Mouse (Mus musculus) lung, embryonic 16.5 days (tissue): Measurements from ENCODE around the gene Sipa1l2. TPM values are rescaled to one million over a fixed set of nuclear protein-coding genes. Genes with fewer than 3 reads are reported as not detected.
A peak's percentile ranks its signal among the peaks of the same experiment; 100 is the strongest.

Experiments used
- ATAC-seq: fragments of 200-750 bp; cut with Nextera tagmentation; 2 replicates; pipeline ENCODE4 v1.8.0; 2017; ENCODE audit warnings: low read depth, mild to moderate bottlenecking, moderate library complexity
- H3K27ac ChIP-seq: fragments of 300-500 bp; sonication (generic); 2 replicates; pipeline ENCODE4 v1.5.1; 2014; ENCODE audit warnings: mild to moderate bottlenecking, control low read depth, low read length
- H3K27me3 ChIP-seq: fragments of 300-500 bp; sonication (generic); 2 replicates; pipeline ENCODE4 v1.6.1; 2014; ENCODE audit warnings: low read depth, low read length, mixed read lengths; ENCODE audit not compliant: control insufficient read depth, insufficient read depth
- H3K36me3 ChIP-seq: fragments of 300-500 bp; sonication (generic); 2 replicates; pipeline ENCODE4 v1.6.1; 2014; ENCODE audit warnings: low read length; ENCODE audit not compliant: control insufficient read depth, insufficient read depth
- H3K4me1 ChIP-seq: fragments of 300-500 bp; sonication (generic); replicated peaks from 2 replicates; pipeline ENCODE4 v1.6.1; 2014; ENCODE audit warnings: low read length, mixed read lengths; ENCODE audit not compliant: control insufficient read depth, insufficient read depth
- H3K4me2 ChIP-seq: fragments of 300-500 bp; sonication (generic); 2 replicates; pipeline ENCODE4 v1.6.1; 2014; ENCODE audit warnings: low read depth, low read length, control low read depth
- H3K4me3 ChIP-seq: fragments of 300-500 bp; sonication (generic); 2 replicates; pipeline ENCODE4 v1.5.1; 2014; ENCODE audit warnings: mild to moderate bottlenecking, low read length, control low read depth
- H3K9ac ChIP-seq: fragments of 300-500 bp; sonication (generic); 2 replicates; pipeline ENCODE4 v1.6.1; 2014; ENCODE audit warnings: low read length, control low read depth
- H3K9me3 ChIP-seq: fragments of 300-500 bp; sonication (generic); 2 replicates; pipeline ENCODE4 v1.6.1; 2016; ENCODE audit warnings: low read length; ENCODE audit not compliant: control insufficient read depth
- WGBS: fragments of 180-500 bp; shearing (Covaris S2); extraction: QIAGEN DNeasy Blood & Tissue Kit; methylation state at CpG from one replicate; pipeline ENCODE4 v1.1.7; 2014; 5-methylcytosine and 5-hydroxymethylcytosine counted together
- polyA plus RNA-seq: library from polyadenylated mRNA; unstranded; fragments of >200 nt; fragmentation: Nextera tagmentation; extraction: Ambion mirVana; gene quantifications from 2 replicates; pipeline ENCODE4 v1.2.1, GENCODE M21; 2015

Gene Sipa1l2
- polyA plus RNA-seq, 1 experiment from 2014 or later = 13.3 TPM

- H3K27me3 ChIP-seq = no peaks in the 10 kb centered on the region
- no peak for ATAC-seq
- 57% methylated on average over 4 of the region's 4 CpGs for WGBS
- no peak overlapping the region for H3K4me2 ChIP-seq
- H3K4me3 ChIP-seq = no peak overlapping the region
- no peaks in the 10 kb centered on the region for H3K36me3 ChIP-seq
- peaks cover 4% of the 10 kb centered on the region for H3K4me1 ChIP-seq
- H3K9me3 ChIP-seq = no peaks in the 10 kb centered on the region
- H3K27ac ChIP-seq = no peak overlapping the region
- H3K9ac ChIP-seq = no peak overlapping the region
Measured at GRCm38 (mm10) chr8:125550567-125550966, 19.0 kb downstream of the Sipa1l2 start.

DNA sequence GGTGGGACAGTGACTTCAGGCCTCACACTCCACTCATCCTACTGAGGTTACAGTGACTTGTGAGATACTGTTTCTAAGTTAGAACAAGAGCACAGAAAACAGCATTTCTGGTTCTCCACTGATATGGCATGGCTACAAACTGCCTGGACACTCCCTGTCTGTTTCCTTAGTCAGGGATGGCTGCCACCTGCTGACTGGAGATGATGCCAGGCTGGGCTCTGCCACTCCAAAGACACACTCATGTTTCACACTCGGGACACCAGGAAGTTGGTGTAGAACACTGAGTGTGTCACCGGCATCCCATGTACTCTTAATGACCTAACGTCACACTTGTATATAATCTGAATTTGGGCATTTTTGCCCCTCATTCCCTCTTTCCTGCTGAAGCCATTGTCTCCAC, 22.3 kb downstream of the Sipa1l2 start:
- H3K9ac ChIP-seq = no peak overlapping the region
- H3K27ac ChIP-seq = no peak overlapping the region
- H3K4me2 ChIP-seq = no peak overlapping the region
- H3K4me3 ChIP-seq = no peak overlapping the region
- ATAC-seq = no peak
- H3K36me3 ChIP-seq = no peaks in the 10 kb centered on the region
- H3K27me3 ChIP-seq = no peaks in the 10 kb centered on the region
- no peaks in the 10 kb centered on the region for H3K9me3 ChIP-seq
- WGBS = 75% methylated on average over 3 of the region's 3 CpGs
- peaks cover 9% of the 10 kb centered on the region for H3K4me1 ChIP-seq

DNA sequence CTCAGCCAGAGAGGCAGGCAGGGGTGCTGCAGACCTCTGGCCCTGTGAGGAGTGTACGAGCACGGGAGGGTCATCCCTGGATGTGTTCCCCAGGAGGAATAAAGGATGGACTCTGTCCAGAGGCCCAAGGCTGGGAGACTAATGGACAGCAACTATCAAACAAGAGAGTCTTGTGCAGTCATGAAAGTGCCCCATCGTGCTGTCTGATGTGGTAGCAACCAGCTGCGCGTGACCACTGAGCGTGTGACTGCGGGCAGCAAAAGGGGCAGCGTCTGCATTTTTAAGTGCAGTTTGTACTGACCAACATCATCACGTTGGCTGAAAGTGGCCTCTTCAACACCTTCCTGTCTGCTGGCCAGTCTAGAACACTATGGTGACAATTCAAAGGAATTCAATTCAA, 23.7 kb downstream of the Sipa1l2 start:
- WGBS = 82% methylated on average over 9 of the region's 9 CpGs
- ATAC-seq = no peak
- H3K4me3 ChIP-seq = no peak overlapping the region
- peaks cover 9% of the 10 kb centered on the region for H3K4me1 ChIP-seq
- no peaks in the 10 kb centered on the region for H3K9me3 ChIP-seq
- no peak overlapping the region for H3K9ac ChIP-seq
- H3K4me2 ChIP-seq = no peak overlapping the region
- no peak overlapping the region for H3K27ac ChIP-seq
- H3K36me3 ChIP-seq = no peaks in the 10 kb centered on the region
- no peaks in the 10 kb centered on the region for H3K27me3 ChIP-seq

DNA sequence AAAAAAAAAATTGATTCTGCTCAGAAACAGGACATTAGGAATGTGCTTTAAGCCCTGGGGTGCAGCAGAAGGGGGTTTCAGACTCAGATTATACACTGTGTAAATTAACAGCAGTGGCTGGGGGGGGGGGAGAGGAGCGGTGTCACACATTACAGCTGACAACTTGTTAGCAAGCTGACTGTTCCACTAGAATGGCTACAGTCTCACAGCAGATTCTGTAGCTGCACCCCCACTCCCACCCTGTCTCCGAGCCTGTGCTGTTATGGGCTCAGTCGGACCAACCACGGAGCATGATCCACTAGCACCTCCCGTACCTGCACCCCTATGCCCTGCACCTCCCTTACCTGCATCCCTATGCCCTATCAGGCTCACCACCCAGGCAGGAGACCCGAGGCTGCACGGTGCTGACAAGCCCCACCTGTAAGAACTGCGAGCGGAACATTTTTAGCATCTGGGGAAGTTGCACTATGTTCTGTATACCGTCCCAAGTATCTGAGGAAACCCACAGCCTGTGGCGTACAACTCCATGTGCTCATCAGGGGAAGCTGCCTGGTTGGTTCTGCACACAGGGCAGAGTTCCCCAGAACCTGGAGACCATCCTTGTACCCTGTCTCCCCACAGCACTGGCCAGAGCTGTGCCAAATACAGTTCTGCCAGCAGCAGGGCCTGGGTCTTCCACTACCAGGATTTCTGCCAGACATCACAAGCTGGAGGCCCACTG, 26.6 kb downstream of the Sipa1l2 start:
- no peak overlapping the region for H3K4me2 ChIP-seq
- no peak overlapping the region for H3K4me3 ChIP-seq
- no peaks in the 10 kb centered on the region for H3K9me3 ChIP-seq
- H3K27me3 ChIP-seq = no peaks in the 10 kb centered on the region
- no peak overlapping the region for H3K27ac ChIP-seq
- H3K36me3 ChIP-seq = no peaks in the 10 kb centered on the region
- ATAC-seq = no peak
- no peak overlapping the region for H3K9ac ChIP-seq
- 83% methylated on average over 11 of the region's 11 CpGs for WGBS
- H3K4me1 ChIP-seq = peaks cover 18% of the 10 kb centered on the region

DNA sequence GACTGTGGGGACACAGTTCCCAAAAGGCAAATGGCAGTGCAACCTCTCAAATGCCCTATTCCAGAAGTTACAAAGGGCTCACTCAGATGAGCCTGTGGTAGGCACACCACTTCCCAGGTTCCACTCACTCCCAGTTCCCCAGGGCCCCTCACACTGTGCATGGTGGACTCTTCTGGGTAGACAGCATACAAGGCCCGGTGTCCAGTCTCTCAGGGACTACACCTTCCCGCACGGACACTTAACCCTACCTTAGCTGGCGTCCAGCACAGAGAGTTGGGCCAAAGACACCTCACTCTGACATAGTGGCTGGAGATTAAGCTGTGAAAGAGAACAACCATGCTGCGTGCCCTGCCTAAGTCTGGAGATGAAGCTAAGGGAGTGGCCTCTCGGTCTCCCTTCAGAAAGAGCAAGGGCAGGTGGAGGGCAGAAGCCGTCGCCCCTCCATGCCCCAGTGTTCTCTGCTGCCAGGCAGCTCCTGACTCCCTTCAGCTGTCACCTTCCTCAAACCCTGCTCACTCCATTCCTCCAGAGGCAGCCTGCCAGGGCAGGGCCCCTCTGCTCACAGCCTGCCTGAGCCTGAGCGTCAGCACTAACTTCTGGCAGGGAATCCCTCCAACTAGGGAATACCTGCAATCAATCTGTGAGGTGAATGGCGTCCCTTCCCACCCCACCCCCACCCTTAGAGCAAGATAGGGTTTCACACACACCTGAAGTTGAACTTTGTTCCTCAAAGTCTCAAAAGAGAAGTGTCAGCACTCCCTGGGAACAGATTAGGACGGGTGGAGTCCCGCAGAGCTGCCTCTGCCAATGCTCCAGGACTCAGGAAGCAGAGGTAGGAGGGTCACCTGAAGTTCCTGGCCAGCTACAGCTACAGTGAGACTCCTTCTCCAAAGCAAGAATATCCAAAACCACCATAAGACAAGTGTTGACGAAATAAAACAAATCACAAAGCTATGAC, 30.3 kb downstream of the Sipa1l2 start:
- no peak overlapping the region; the same call in 1 of the 2 replicates for H3K27ac ChIP-seq
- WGBS = 52% methylated on average over 13 of the region's 13 CpGs
- H3K4me3 ChIP-seq = no peak overlapping the region
- no peaks in the 10 kb centered on the region for H3K36me3 ChIP-seq
- no peaks in the 10 kb centered on the region for H3K9me3 ChIP-seq
- no peaks in the 10 kb centered on the region for H3K27me3 ChIP-seq
- H3K9ac ChIP-seq = no peak overlapping the region
- peaks cover 21% of the 10 kb centered on the region for H3K4me1 ChIP-seq
- ATAC-seq = peak; percentile 45; the same call in 1 of the 2 replicates
- no peak overlapping the region for H3K4me2 ChIP-seq

DNA sequence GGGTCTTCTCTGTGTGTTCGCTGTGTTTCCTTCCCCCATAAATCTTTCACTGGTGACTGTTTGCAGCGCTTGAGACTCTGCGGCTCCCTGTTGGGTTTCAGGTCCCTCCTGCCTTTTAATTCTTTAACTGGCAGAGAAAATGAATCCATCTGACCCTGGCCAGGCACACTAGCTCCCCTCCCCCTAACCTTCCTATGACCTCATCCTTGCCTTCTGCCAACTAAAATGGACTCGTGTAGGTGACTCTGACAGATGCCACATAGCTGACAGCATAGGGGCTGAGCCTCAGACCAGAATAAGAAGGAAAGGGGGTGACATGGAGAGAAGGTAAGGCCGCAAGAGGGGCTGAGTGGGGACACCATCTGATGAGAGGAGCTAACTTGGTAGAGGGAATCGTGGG, 31.3 kb downstream of the Sipa1l2 start:
- WGBS = 38% methylated on average over 6 of the region's 6 CpGs
- Histone ChIP-seq H3K36me3 (no peaks in the 10 kb centered on the region), H3K4me3 (no peak overlapping the region), H3K27me3 (no peaks in the 10 kb centered on the region), H3K4me1 (peaks cover 19% of the 10 kb centered on the region), H3K9me3 (no peaks in the 10 kb centered on the region), H3K9ac (no peak overlapping the region), H3K4me2 (no peak overlapping the region), H3K27ac (no peak overlapping the region)
- peak; percentile 39 for ATAC-seq

- H3K36me3 ChIP-seq = no peaks in the 10 kb centered on the region
- H3K9me3 ChIP-seq = no peaks in the 10 kb centered on the region
- 40% methylated on average over 7 of the region's 7 CpGs for WGBS
- H3K4me3 ChIP-seq = no peak overlapping the region
- ATAC-seq = 0 out of 2 replicates have a peak, but pooled peaks have one; percentile 15
- H3K4me1 ChIP-seq = peaks cover 38% of the 10 kb centered on the region
- H3K27me3 ChIP-seq = no peaks in the 10 kb centered on the region
- no peak overlapping the region for H3K9ac ChIP-seq
- no peak overlapping the region for H3K4me2 ChIP-seq
- H3K27ac ChIP-seq = no peak overlapping the region
Measured at GRCm38 (mm10) chr8:125533709-125534108, 35.9 kb downstream of the Sipa1l2 start.

DNA sequence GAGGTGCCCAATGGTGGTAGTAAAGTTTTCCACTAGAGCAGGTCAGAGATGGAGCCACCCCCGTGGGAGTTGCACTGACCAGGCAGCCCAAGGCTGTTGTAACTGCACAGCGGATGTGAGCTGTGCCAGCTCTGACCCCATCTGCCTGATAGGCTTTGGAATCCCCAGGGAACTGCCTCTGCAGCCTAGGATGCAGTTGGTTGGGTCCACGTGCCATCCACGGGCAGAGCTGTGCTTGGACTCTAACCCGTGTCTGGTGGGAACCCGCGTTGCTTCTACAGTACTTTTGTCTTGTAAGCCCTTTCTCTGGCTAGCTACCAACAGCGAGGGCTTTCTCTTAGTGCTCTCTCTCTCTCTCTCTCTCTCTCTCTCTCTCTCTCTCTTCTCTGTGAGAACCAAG, 36.7 kb downstream of the Sipa1l2 start:
- Histone ChIP-seq H3K9me3 (no peaks in the 10 kb centered on the region), H3K27ac (no peak overlapping the region)

DNA sequence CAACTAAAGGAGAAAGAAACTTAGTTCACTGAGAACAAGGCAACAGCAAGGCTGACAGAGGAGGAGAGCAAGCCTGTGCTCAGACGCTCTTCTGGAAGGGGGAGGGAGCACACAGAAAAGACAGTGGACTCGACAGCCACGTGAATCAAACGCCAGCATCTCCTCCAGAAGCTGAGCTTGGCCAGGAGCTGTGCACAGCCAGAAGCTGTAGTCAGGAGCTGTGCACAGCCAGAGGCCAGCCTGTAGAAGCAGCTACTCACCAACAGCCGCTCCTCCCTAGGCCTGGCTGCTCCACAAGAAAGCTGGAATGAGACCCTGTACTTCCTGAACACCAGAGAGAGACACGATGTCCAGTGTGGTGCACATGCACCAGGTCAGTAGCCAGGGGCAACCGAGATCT, 37.4 kb downstream of the Sipa1l2 start:
- H3K4me3 ChIP-seq = no peak overlapping the region
- peak; percentile 34; the same call in 1 of the 2 replicates for ATAC-seq
- H3K27me3 ChIP-seq = no peaks in the 10 kb centered on the region
- WGBS = 27% methylated on average over 7 of the region's 7 CpGs
- H3K4me1 ChIP-seq = peaks cover 43% of the 10 kb centered on the region
- no peaks in the 10 kb centered on the region for H3K36me3 ChIP-seq
- H3K27ac ChIP-seq = peak overlapping the region; percentile 67
- no peaks in the 10 kb centered on the region for H3K9me3 ChIP-seq
- no peak overlapping the region for H3K4me2 ChIP-seq
- H3K9ac ChIP-seq = no peak overlapping the region

More for the DNA sequence above, 36.7 kb downstream of the Sipa1l2 start:
- Histone ChIP-seq H3K27me3 (no peaks in the 10 kb centered on the region), H3K4me2 (no peak overlapping the region), H3K4me3 (no peak overlapping the region), H3K9ac (no peak overlapping the region), H3K4me1 (peaks cover 39% of the 10 kb centered on the region), H3K36me3 (no peaks in the 10 kb centered on the region)
- 63% methylated on average over 8 of the region's 8 CpGs for WGBS
- no peak for ATAC-seq
